Mouse (Mus musculus): ENCODE data around the gene Fgf14. TPM values are rescaled to one million over a fixed set of nuclear protein-coding genes. Genes with fewer than 3 reads are reported as not detected.

Fgf14 gene
- polyA plus RNA-seq, 1 experiment = 0.03 TPM

GRCm38 (mm10) chr14:124410945-124411344 is 266.0 kb downstream of the Fgf14 start:
- no peak for TF ChIP-seq CTCF (IDR thresholded peaks at IDR 0.05; ENCODE audit: extremely low read depth, insufficient read length, insufficient replicate concordance, low read depth, low read length)
- TF ChIP-seq POLR2A (IDR thresholded peaks at IDR 0.05; ENCODE audit: low read depth, low read length) = no peak
- 0% methylated on average over 1 of the region's 1 CpGs for WGBS
- H3K36me3 ChIP-seq (ENCODE audit: control insufficient read depth, insufficient read depth, low read length) = no peaks in the 10 kb centered on the region
- H3K27ac ChIP-seq (ENCODE audit: insufficient read depth, low read depth, low read length) = no peak overlapping the region
- H3K27me3 ChIP-seq (ENCODE audit: control insufficient read depth, insufficient read depth, low read length) = no peaks in the 10 kb centered on the region
- H3K4me3 ChIP-seq (ENCODE audit: low read depth, low read length) = no peak overlapping the region
- H3K4me1 ChIP-seq (ENCODE audit: control insufficient read depth, insufficient read depth, insufficient read length, low read length) = no peaks in the 10 kb centered on the region

DNA sequence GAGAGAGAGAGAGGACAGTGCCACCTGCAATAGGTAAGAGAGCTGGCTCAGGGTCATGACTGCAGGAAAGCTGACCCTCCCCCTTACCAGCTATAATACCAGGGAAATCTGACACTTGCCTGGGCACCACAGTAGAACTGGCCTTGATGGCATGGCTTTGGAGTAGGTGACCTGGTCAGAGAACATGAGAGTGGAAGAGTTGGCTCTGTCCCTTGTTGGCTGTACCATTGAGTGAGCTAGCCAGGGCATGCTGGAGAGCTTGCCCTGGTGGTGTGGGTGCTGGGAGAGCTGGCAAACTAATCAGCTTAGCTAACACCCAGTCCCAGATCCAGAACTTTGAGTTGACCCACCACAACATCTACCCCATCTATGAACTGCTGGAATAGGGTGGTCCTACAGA is 348.5 kb downstream of the Fgf14 start:
- no peak overlapping the region for H3K27ac ChIP-seq (ENCODE audit: insufficient read depth, low read depth, low read length)
- TF ChIP-seq POLR2A (IDR thresholded peaks at IDR 0.05; ENCODE audit: low read depth, low read length) (no peak), CTCF (IDR thresholded peaks at IDR 0.05; ENCODE audit: extremely low read depth, insufficient read length, insufficient replicate concordance, low read depth, low read length) (no peak)
- H3K4me1 ChIP-seq (ENCODE audit: control insufficient read depth, insufficient read depth, insufficient read length, low read length) = no peaks in the 10 kb centered on the region

DNA sequence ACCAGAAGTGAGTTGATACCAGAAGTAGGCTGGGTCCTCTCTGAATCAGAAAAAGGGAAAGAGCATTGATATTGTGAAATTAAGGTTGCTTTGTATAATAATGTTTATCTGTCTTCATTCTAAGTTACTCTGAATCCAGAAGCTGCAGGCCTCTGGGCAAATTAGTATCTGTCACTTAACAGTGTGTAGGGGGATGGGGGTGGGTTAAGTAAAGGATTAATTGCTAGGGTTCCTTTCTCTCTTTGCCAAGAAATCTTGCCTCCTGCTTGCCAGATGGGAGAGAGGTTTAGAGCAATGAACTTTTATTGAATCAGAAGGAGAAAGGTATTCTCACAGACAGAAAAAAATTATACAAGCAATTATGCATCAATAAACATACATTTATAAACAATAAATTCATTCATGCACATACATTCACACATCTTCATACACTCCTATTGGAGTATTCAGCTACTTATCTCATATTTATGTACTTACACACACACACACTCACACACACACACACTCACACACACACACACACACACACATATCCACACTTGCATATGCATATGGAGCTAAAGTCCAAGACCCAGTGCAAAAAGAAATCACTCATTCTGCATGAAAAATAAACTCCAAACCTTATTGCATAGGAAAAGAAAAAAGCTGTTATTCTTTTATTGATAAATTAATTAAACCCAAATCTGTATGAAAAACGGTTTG is 357.8 kb downstream of the Fgf14 start:
- no peaks in the 10 kb centered on the region for H3K36me3 ChIP-seq (ENCODE audit: control insufficient read depth, insufficient read depth, low read length)
- no peak overlapping the region for H3K4me3 ChIP-seq (ENCODE audit: low read depth, low read length)
- no peaks in the 10 kb centered on the region for H3K27me3 ChIP-seq (ENCODE audit: control insufficient read depth, insufficient read depth, low read length)
- H3K4me1 ChIP-seq (ENCODE audit: control insufficient read depth, insufficient read depth, insufficient read length, low read length) = no peaks in the 10 kb centered on the region
- WGBS = 20% methylated on average over 1 of the region's 1 CpGs
- no peak overlapping the region for H3K27ac ChIP-seq (ENCODE audit: insufficient read depth, low read depth, low read length)
- TF ChIP-seq CTCF (IDR thresholded peaks at IDR 0.05; ENCODE audit: extremely low read depth, insufficient read length, insufficient replicate concordance, low read depth, low read length) (no peak), POLR2A (IDR thresholded peaks at IDR 0.05; ENCODE audit: low read depth, low read length) (no peak)

More for the DNA sequence above, 348.5 kb downstream of the Fgf14 start:
- H3K4me3 ChIP-seq (ENCODE audit: low read depth, low read length) = no peak overlapping the region
- H3K27me3 ChIP-seq (ENCODE audit: control insufficient read depth, insufficient read depth, low read length) = no peaks in the 10 kb centered on the region
- H3K36me3 ChIP-seq (ENCODE audit: control insufficient read depth, insufficient read depth, low read length) = no peaks in the 10 kb centered on the region

- no peaks in the 10 kb centered on the region for H3K36me3 ChIP-seq (ENCODE audit: control insufficient read depth, insufficient read depth, low read length)
- no peak overlapping the region for H3K4me3 ChIP-seq (ENCODE audit: low read depth, low read length)
- no peaks in the 10 kb centered on the region for H3K27me3 ChIP-seq (ENCODE audit: control insufficient read depth, insufficient read depth, low read length)
- 82% methylated on average over 2 of the region's 2 CpGs for WGBS
- H3K27ac ChIP-seq (ENCODE audit: insufficient read depth, low read depth, low read length) = no peak overlapping the region
- TF ChIP-seq POLR2A (IDR thresholded peaks at IDR 0.05; ENCODE audit: low read depth, low read length) = no peak
- TF ChIP-seq CTCF (IDR thresholded peaks at IDR 0.05; ENCODE audit: extremely low read depth, insufficient read length, insufficient replicate concordance, low read depth, low read length) = no peak
- no peaks in the 10 kb centered on the region for H3K4me1 ChIP-seq (ENCODE audit: control insufficient read depth, insufficient read depth, insufficient read length, low read length)
Measured at GRCm38 (mm10) chr14:124315513-124315912, 361.4 kb downstream of the Fgf14 start.

DNA sequence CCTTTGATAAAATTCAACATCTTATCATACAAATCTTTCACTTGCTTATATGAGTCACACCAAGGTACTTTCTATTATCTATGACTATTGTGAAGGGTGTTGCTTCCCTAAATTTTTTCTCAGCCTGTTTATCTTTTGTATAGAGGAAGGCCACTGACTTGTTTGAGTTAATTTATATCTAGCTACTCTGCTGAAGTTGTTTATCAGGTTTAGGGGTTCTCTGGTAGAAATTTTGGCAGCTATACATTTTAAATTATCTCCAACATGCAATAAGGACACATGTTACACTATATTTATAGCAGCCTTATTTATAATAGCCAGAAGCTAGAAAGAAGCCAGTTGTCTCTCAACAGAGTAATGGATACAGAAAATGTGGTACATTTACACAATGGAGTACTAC is 389.9 kb downstream of the Fgf14 start:
- H3K27ac ChIP-seq (ENCODE audit: insufficient read depth, low read depth, low read length) = no peak overlapping the region
- H3K27me3 ChIP-seq (ENCODE audit: control insufficient read depth, insufficient read depth, low read length) = no peaks in the 10 kb centered on the region
- TF ChIP-seq POLR2A (IDR thresholded peaks at IDR 0.05; ENCODE audit: low read depth, low read length) (no peak), CTCF (IDR thresholded peaks at IDR 0.05; ENCODE audit: extremely low read depth, insufficient read length, insufficient replicate concordance, low read depth, low read length) (no peak)
- no peaks in the 10 kb centered on the region for H3K4me1 ChIP-seq (ENCODE audit: control insufficient read depth, insufficient read depth, insufficient read length, low read length)
- no peak overlapping the region for H3K4me3 ChIP-seq (ENCODE audit: low read depth, low read length)
- no peaks in the 10 kb centered on the region for H3K36me3 ChIP-seq (ENCODE audit: control insufficient read depth, insufficient read depth, low read length)

DNA sequence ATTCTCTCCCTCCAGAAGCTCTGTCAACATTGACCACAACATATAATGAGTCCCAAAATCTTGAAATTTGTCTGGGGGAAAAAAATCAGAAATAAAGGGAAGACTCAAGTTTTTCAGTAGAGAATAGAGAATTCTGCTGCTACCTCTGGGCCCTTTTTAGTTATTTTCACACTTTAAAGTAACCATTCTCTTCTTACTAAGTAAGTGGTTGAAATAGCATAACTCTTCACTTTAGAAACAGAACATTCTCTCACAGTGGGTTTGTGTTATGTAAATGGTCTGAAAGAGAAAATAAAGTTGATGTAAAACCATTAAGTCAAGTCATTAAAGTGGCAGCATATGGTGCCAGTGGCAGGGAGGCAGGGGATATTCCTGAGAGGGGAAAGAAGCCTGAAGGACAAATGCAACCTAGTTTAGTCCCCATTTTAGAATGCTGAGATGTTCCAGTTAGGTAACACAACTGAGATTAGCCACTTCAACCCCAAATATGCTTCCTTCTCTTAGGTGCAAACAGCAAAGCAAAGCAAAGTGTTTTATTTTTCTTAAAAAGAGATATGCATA is 398.5 kb downstream of the Fgf14 start:
- H3K27ac ChIP-seq (ENCODE audit: insufficient read depth, low read depth, low read length) = no peak overlapping the region
- H3K4me3 ChIP-seq (ENCODE audit: low read depth, low read length) = no peak overlapping the region
- no peaks in the 10 kb centered on the region for H3K27me3 ChIP-seq (ENCODE audit: control insufficient read depth, insufficient read depth, low read length)
- no peaks in the 10 kb centered on the region for H3K4me1 ChIP-seq (ENCODE audit: control insufficient read depth, insufficient read depth, insufficient read length, low read length)
- TF ChIP-seq POLR2A (IDR thresholded peaks at IDR 0.05; ENCODE audit: low read depth, low read length) = no peak
- TF ChIP-seq CTCF (IDR thresholded peaks at IDR 0.05; ENCODE audit: extremely low read depth, insufficient read length, insufficient replicate concordance, low read depth, low read length) = no peak
- H3K36me3 ChIP-seq (ENCODE audit: control insufficient read depth, insufficient read depth, low read length) = no peaks in the 10 kb centered on the region

DNA sequence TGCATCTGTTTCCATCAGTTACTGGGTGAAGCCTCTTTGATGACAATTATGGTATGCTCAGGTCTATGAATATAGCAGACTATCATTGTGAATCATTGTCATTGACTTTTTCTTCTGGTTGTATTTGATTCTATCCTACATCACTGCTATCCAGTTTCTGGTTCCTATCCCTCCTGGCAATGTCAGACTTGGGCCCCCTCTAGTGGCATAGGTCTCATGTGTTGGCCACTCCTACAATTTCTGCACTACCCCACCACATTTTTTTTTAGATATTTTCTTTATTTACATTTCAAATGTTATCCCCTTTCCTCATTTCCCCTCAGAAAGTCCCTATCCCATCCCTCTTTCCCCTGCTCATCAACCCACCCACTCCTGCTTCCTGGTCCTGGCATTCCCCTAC is 409.9 kb downstream of the Fgf14 start:
- no peak overlapping the region for H3K27ac ChIP-seq (ENCODE audit: insufficient read depth, low read depth, low read length)
- H3K4me1 ChIP-seq (ENCODE audit: control insufficient read depth, insufficient read depth, insufficient read length, low read length) = no peaks in the 10 kb centered on the region
- H3K4me3 ChIP-seq (ENCODE audit: low read depth, low read length) = no peak overlapping the region
- H3K27me3 ChIP-seq (ENCODE audit: control insufficient read depth, insufficient read depth, low read length) = no peaks in the 10 kb centered on the region
- no peaks in the 10 kb centered on the region for H3K36me3 ChIP-seq (ENCODE audit: control insufficient read depth, insufficient read depth, low read length)
- no peak for TF ChIP-seq CTCF (IDR thresholded peaks at IDR 0.05; ENCODE audit: extremely low read depth, insufficient read length, insufficient replicate concordance, low read depth, low read length)
- no peak for TF ChIP-seq POLR2A (IDR thresholded peaks at IDR 0.05; ENCODE audit: low read depth, low read length)
